Mouse (Mus musculus) hindlimb bud, embryonic 11.5 days (tissue): Measurements from ENCODE around the gene Ppdpf.

Experiments used
- DNase-seq: peaks from one replicate; pipeline ENCODE4 v3.0.0-alpha.2; 2012; ENCODE audit warnings: low read depth, low spot score; ENCODE audit errors: extremely low spot score

Gene Ppdpf

DNA sequence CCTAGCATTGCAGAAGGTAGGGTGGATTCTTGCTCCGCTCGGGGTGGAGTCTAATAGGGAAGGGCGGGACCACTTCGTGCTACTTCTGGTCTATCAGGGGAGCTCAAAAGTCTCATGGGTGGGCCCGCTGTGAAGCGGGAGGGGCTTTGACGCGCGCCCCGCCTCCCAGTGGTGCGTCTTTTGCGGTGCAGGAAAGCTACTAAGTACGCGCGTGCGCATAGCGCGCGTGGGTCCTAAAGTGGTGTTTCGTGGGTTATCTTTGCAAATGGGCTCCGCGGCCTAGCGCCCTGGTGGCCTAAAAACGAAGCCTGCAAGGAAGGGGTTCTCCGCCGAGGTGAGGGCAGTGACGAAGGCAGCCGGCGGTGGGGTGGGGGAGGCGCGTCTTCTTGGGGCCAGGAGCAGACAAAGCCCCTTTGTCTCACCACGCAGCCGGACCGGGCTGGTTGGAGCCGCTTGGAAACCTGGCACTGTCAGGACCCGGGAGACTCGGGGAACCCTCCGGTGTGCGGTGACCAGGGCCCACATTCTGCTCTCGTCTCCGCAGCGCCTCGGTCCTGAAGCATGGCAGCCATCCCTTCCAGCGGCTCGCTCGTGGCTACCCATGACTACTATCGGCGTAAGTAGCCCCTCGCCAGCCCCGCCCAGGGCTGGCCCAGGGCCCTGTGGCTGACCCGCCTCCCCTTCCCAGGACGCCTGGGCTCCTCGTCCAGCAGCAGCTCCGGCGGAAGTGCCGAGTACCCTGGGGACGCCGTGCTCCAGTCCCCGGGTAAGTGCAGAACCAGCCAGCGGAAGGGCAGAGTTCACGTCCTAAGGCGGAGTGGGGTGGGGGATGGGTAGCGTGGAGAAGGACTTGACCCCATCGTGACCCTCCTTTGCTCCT, at the start of gene Ppdpf:
Gene Ppdpf (plus strand): TSS at position 127 of the 880 bp plus-strand sequence.
- peak; percentile 14 for DNase-seq

- no peak for DNase-seq
These were observed 47.3 kb upstream of the Ppdpf start for GRCm38 (mm10) chr2:181139641-181140193.

- DNase-seq = no peak
These were observed 44.3 kb upstream of the Ppdpf start for GRCm38 (mm10) chr2:181142703-181143135.

- DNase-seq = no peak
These were observed 43.4 kb upstream of the Ppdpf start for GRCm38 (mm10) chr2:181143509-181144276.

- DNase-seq = no peak
These were observed 42.4 kb upstream of the Ppdpf start for GRCm38 (mm10) chr2:181144675-181145074.

- DNase-seq = no peak
These were observed 40.0 kb upstream of the Ppdpf start for GRCm38 (mm10) chr2:181146976-181147545.

DNA sequence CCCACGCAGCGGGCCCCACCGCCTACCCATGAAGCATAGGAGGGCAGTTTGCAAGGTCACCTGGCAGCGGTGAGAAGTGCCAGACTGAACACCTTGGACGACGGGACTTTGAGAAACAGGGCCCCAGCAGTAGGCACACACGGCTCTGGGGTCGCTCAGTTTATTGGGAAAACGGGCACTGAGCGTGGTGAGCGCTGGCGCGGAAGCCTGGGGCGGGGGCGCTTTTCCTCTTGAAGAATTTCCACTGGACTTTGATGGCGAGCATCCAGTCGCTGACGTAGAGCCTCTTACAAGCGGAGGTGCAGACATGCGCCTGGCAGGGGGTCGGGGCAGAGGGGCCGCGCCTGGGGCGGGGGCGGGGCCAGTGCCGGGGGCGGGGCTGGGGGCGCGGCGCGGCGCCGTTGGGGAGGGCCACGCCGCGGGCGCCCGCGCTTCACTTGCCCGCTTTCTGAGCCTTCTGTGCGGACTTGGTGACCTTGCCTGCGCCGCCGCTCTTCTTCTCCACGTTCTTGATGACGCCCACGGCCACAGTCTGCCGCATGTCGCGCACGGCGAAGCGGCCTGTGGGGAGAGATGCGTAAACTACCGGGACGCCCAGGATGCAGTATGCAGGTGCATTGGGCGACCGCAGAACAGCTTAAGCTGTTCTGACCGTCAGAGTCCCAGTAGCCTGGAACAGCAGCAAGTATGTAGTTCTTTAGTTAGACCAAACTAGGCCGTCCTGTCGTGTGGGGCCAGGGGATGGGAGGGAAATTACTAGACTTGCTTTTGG, 39.3 kb upstream of the Ppdpf start:
- DNase-seq = no peak

DNA sequence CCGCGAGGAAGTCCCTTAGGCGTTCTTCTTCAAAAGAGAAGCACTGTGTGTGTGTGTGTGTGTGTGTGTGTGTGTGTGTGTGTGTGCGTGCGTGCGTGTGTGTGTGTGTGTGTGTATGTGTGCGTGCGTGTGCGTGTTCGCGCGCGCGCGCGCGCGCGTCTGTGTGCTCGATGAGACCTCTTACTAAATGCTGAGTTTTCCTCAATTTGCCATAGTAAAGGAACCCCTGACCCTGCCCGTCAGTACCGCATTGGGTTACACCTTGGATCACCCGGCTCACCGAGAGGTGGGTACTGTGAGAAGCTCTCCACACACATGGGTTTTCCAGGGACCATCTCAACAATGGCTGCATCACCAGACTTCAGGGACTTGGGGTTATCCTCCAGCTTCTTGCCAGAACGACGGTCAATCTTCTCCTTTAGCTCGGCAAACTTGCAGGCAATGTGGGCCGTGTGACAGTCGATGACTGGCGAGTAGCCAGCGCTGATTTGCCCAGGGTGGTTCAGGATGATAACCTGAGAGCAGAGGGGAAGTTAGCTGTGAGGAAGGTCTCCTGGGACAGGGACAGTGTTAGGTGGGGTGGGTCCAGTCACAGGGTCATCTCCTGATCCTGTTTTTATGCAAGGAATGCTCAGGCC, 38.6 kb upstream of the Ppdpf start:
- no peak for DNase-seq

DNA sequence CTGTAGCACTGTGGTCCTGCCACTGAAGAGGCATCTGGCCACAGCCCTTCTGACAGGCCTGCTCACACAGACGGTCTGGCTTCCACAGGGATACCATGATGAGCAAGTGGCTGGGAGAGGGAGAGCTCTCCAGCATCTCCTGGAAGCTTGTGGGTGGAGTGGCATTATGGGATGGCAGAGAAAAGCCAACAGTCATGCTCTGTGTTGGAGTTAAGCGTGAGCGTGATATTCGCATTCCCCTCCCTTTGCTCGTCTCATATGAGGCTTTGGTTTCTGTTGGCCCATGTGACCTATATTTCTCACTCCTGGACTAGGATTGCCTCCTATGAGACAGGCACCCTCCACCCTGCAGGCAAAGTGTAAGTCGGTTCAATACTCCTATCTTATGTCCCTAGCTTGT, 36.8 kb upstream of the Ppdpf start:
- no peak for DNase-seq

- DNase-seq = no peak
These were observed 34.3 kb upstream of the Ppdpf start for GRCm38 (mm10) chr2:181152701-181153100.

- no peak for DNase-seq
These were observed 33.9 kb upstream of the Ppdpf start for GRCm38 (mm10) chr2:181153131-181153530.

DNA sequence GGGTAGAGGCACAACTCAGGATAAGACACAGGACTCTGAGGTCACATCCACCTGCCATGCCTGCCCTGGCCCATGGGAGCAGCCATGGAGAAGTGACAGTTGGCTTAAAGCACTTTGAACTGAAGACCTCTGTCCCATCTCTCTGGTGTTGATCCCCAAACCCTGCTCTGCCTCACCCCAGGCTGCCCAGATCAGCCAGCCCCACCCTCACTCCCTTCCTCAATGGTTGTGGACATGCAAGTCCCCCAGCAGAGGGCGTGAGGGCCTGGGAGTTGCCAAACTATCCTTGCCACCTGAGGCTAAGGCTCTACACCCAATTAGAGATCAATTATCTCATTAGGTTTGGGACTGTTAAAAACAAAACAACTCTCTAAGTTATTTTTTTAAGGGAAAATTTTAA, 33.2 kb upstream of the Ppdpf start:
- DNase-seq = no peak

DNA sequence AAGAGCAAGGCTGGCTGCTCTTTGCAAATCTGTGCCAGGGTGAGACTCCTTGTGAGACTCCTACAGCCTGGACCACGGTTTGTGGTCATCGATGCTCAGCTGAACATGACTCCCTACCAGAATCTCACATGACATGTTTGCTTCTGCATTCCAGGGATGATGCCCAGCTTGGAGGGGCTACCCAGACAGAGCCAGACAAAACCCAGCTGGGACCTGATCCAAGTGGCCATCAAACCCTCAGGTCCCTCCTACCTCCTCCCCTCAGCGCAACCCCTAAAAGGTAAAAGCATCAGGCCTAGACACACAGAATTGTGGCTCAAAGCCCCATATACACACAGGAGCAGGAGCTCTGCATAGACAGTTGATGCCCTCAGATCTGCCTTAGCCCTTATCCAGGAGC, 32.7 kb upstream of the Ppdpf start:
- DNase-seq = no peak

- no peak for DNase-seq
These were observed 32.1 kb upstream of the Ppdpf start for GRCm38 (mm10) chr2:181154831-181155415.

DNA sequence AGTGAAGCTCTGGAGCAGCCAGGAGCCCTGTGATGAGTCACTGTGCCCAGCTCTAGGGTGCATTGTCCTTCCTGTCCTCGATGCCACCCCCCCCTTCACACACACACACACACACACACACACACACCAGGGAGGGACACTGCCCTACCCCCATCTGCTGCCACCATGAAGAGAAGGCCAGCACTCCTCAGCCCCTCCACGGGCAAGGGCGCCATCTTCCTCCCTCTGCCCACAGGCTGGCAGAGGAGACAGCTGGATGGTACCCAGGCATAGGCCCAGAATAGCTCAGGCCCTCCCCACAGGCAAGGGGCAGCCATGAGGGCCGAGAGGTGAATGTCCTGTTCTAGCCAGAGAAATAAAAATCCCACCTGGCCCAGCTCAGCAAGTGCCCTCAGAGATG, 31.2 kb upstream of the Ppdpf start:
- DNase-seq = no peak

DNA sequence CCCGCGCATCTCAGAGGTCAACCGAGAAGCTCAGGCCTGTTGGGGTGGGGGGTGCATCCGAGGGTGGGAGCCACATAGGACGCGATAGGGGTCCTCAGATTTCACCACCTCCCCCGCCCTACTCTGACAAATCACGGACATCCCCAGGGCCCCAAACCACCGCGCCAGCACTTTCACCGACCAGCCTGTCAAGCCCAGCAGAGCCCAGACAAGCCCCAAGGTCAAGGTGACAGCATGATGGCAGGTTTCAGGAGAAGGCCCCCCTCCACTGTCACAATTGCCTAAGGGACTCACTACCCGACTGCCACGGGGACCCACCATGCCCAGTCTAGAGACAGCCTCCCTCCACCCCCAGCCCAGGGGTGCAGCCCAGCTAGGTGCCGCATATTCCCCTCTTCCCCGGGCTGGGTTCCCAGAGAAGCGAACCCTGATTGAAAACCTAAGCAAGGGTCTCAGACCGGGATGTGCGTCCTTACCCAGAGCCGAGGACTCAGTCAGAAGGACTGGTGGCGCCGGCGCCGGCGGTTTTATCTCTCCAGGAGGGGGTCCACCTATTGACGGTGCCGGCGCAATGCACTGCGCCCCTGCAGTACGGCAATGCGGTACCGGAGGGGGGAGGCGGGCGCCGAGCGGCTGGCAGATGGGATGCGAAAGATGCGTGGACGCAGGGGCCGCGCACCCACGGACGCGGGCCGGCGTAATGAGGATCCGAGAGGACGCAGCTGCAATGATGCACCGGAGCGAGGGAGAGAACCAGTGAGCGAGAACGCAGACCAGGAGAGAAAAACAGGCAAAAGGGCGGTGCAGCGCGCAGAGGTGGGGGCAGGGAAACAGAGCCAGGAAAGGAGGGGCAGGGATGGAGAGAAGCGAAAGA, 30.6 kb upstream of the Ppdpf start, which contains the start of gene Eef1a2:
Gene Eef1a2 (minus strand): TSS at position 767 of the 874 bp plus-strand sequence.
- DNase-seq = no peak

GRCm38 (mm10) chr2:181157180-181157579, 29.9 kb upstream of the Ppdpf start:
- DNase-seq = no peak

DNA sequence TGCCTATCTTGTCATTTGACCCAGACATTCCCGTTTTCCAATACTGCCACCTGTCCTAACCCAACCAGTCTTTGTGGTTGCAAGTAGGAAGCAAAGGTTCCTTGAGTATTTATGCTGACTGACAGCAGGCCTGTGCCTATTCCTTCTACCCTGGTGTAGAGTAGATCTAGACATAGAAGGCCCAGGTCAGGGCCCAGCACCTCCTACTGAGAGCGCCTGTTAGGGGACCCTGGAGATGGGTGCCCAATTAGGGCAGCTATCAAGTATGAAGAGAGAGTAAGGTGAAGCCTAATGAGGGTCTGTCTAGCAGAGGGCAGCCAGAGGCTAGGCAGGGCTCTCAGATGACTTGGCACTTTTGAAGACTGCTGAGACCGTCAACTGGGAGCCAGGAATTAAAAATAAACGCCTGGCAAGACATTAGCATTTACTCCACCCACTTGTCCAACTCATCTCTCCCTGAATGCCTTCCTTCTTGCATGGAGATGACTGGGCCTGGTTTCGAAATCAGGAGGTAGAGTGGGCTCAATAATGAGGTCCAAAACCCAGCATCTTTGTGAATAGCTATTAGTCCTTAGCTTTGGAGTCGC, 29.2 kb upstream of the Ppdpf start:
- no peak for DNase-seq
